Mouse (Mus musculus) small intestine, adult 2 months (tissue): ENCODE data around the gene Nhlrc3.

Experiments
- CTCF ChIP-seq: fragments of 200-500 bp; IDR thresholded peaks from 2 replicates; pipeline ENCODE4 v1.5.1; 2012; ENCODE audit warnings: low read depth, mild to moderate bottlenecking, control low read depth, inconsistent platforms, low read length, moderate library complexity, mixed read lengths; ENCODE audit not compliant: insufficient replicate concordance, insufficient read length; ENCODE audit errors: extremely low read depth
- POLR2A ChIP-seq: fragments of 200-500 bp; IDR thresholded peaks from 2 replicates; pipeline ENCODE4 v1.6.1; 2012; ENCODE audit warnings: low read depth, mild to moderate bottlenecking, control low read depth, inconsistent platforms, low read length, moderate library complexity

GRCm38 (mm10) chr3:53462701-53463045 is 459 bp downstream of the Nhlrc3 start:
- TF ChIP-seq POLR2A (no peak), CTCF (no peak)
